Mouse (Mus musculus) spleen, postnatal 4 days (tissue): ENCODE results near the gene Atp5g3.
A peak's percentile ranks its signal among the peaks of the same experiment; 100 is the strongest.
"Not testable (repeated sequence)": the region's sequence is repeated elsewhere in the genome, so short reads cannot be mapped to it uniquely, and the experiment has no call there.

ENCODE experiments used
- DNase-seq, 2 experiments: peaks; one replicate each; pipeline ENCODE4 v3.0.0; 2022; ENCODE audit warnings: low spot score in 2 of 2

The Atp5g3 gene

DNA sequence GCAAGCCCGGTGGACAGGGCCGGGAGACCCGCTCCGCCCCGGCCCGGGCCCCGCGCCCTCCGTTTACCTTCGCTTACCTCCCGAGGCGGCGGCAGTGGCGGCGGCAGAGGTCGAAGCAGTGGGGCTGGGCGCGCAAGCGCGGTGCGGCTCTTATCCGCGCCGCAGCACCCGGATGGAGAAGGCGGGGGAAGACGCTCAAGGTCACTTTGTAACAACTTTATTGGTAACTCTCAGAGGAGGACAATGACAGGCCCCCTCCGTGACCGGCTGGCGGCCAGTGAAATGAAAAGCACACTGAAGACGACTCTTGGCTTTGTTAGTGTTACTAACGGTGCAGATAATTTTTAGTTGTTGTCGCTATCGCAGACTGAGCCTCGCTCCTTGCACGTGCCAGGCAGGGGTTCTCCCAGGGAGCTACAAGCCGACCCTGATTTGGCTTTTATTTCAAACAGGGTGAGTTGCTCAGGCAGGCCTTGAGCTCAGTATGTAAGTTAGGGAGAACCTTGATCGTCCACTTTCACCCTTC, at the start of gene Atp5g3:
Gene Atp5g3 (minus strand): TSS at position 152 of the 526 bp plus-strand sequence.
- DNase-seq, result peak; percentile 89 to 95

- no peak for DNase-seq
Observed at GRCm38 (mm10) chr2:73958342-73958741, 47.2 kb upstream of the Atp5g3 start.

DNA sequence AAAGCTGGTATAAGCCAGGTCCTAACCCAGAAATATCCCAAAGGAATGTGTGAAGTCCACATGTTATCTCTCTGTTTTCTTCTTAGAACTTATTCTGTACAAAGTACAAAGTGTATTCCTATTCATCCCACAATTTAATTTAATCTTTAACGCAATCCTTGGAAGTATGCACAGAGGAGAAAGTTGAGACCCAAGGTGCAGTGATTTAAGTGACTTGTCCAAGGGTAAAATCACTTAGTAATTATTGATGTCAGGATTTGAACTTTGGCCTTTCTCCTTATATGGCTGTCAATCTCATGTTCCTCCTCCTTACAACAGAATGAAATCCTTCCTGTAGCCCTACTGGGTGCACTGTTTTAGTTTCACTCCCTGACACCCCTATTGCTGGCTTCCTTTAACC, 42.5 kb upstream of the Atp5g3 start:
- no peak for DNase-seq

DNA sequence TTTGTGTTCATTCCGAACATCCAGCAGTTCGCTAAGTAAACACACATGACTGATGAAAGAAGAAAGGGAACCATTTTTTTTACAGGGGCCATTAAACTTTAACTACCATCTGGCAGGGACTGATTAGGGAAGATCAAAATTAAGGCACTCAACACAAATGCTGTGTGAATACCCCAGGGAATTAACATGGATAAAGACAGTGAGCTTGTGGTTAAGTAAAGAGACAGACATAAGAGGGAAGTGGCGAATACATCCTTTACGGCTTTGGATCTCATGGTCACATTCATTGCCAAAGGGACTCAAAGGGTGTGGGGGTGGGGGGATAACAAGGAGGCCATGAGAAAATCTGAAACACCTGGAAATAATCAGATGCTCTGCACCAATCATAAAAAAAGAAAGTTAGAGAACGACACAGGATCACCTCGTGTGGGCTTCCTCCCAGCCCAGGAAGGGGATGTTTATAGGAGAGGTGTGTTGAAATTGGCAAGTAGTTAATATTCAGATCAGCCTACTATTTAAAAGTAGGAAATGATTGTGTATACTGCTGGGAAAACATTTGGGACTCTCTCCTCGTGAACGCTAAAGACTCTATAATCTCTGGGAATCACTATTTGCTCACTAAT, 41.6 kb upstream of the Atp5g3 start:
- DNase-seq, result no peak

GRCm38 (mm10) chr2:73947360-73947759, 36.2 kb upstream of the Atp5g3 start:
- DNase-seq, result no peak

DNA sequence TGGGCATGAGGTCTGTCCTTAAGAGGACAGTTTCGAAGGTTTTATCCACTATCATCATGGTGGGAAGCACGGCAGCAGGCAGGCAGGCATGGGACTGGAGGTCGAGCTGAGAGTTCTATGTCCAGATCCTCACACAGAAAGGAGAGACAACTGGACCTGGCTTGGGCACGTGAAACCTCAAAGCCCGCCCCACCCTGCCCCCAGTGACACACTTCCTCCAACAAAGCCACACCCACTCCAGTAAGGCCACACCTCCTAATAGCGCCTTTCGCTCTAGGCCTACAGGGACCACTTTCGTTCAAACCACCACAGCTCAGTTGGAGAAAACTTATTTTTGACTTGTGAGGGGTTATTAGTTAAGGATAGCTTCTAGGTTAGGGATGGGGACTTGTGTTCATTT, 32.6 kb upstream of the Atp5g3 start:
- DNase-seq, result no peak

- no peak for DNase-seq
Observed at GRCm38 (mm10) chr2:73942844-73943243, 31.7 kb upstream of the Atp5g3 start.

GRCm38 (mm10) chr2:73941281-73941680, 30.2 kb upstream of the Atp5g3 start:
- no peak for DNase-seq

GRCm38 (mm10) chr2:73940471-73940870, 29.3 kb upstream of the Atp5g3 start:
- no peak for DNase-seq

DNA sequence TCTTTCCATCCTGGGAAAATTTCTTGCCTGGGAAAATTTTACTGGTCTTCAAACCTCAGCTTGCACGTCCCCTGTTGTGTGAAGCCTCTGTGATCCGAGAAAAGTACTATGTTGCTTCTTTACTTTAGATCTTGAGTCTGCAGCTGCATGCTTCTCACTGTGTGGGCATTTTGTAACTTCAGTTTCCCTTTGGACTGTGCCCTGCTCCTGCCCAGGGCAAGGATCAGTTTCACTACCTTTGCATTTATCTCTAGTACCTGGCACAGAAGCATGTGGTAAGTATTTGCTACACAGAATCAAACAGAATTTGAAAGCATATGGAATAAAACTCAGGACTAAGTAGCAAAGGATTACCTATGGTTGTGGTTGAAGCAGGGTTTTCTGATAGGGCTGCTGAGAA, 27.8 kb upstream of the Atp5g3 start:
- DNase-seq, result no peak

DNA sequence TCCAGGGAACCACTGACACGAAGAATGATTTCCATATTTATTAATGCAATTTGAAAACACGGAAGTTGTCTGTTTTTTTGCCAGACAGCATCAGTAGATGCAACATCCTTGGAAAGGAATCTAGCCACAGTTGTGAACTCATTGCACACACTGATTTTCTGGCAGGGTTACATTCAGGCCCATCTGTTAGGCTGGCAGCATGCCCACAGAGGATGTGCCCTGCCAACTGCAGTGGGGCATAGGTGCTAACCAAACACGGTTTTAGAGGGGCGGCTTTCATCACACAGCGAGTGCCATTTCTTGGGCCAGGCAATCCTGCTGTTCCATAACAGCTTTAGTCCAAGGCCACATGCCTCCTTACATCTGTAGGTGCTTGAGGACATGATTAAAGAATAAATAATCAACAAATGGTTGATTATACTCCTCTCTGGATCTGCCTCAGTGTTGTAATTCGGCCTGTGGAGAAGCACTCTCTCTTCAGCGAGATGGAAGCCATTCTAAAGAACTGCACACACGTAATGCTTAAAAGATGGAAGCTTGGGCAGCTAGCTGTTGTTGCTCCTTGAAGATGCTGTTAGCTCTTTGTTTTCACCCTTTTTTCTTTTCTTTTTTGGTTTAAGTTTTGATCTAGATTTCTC, 21.7 kb upstream of the Atp5g3 start:
- no peak for DNase-seq

DNA sequence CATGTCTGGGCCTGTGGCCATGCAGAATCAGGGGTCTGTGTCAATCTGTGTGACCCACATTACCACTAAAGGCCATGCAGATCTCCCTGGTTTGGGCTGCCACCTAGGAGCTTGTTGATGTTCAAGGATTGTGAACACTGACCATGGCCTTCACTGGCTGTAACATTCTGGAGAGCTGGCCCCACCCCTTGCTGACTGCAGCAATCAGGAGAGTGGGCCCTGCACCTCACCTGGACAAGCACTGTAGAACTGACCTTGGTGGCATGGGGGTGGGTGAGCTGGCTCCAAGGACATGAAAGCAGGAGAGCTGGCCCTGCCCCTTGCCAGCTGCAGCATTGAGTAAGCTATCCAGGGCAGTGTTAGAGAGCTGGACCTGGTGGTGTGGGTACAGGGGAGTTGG, 16.6 kb upstream of the Atp5g3 start:
- no peak for DNase-seq

DNA sequence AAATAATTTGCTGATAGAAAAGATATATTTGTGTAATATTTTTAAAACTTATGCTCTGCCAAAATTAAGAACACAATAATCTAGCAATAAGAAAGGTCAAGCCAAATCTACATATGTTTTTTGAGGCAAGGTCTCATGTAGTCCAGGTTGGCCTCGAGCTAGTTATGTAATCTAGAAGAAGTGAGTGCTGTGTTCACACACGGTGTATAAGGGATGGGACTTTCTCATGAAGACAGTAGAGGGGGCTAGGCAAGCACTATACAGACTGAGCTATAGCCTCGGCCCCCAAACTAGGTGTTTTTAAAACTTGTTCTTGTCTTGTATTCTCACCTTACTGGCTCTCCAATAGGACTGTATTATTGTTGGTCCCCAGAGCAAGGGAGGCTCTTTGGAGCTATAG, 14.4 kb upstream of the Atp5g3 start:
- DNase-seq, result no peak

DNA sequence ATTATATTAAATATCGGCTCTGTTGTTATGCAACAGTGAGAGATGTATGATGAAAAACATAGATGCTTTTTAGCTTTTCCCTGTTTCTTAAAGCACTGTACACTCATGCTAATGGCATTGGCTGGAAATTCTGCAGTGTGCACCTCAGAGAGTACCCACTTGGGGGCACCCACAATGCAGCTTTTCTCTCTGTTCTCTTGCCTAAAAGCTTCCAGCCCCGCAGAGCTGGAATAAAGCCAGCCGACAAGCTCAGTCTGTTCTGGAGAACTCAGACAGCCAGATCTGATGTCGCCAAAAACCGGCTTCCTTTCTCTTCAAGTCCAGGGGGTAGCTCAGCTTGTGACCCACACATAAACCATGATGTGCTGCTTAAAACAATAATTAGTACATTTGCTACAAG, 14.0 kb upstream of the Atp5g3 start:
- no peak for DNase-seq

DNA sequence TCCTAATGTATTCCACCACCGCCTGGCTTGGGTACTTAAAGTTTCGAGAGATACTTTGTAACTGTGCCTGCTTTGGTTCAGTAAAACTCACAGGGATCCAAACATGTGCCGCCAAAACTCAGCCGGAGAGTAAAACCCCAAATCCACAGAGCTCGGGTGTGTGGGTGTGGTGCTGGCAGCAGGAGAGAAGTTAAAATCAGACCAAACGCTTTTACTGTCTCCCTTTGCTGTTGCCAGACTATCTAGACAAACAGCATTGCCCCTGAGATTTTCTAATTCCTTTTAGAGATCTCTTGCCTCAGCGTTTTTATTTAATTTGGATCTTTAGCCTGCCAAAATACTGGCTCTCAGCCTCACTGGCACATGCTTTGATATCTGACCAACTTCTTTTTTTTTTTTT, 8.5 kb upstream of the Atp5g3 start:
- no peak for DNase-seq

GRCm38 (mm10) chr2:73912264-73912663, 1.1 kb upstream of the Atp5g3 start:
- no peak for DNase-seq

GRCm38 (mm10) chr2:73910571-73911174, 453 bp downstream of the Atp5g3 start:
- DNase-seq, result peak; percentile 54 to 81

- no peak for DNase-seq
Observed at GRCm38 (mm10) chr2:73909116-73909515, 2.0 kb downstream of the Atp5g3 start.

DNA sequence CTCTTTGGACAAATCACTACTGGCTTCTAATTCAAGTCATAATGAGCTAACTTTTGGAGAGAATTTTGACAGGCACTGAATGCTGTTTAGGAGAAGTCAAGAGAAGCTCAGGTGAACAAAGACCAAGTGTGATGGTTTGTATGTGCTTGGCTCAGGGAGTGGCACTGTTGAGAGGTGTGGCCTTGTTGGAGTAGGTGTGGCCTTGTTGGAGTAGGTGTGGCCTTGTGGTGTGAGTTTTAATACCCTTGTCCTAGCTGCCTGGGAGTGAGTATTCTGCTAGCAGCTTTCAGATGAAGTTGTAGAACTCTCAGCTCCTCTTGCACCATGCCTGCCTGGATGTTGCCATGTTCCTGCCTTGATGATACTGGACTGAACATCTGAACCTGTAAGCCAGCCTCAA, 6.4 kb downstream of the Atp5g3 start:
- not testable (repeated sequence) for DNase-seq

DNA sequence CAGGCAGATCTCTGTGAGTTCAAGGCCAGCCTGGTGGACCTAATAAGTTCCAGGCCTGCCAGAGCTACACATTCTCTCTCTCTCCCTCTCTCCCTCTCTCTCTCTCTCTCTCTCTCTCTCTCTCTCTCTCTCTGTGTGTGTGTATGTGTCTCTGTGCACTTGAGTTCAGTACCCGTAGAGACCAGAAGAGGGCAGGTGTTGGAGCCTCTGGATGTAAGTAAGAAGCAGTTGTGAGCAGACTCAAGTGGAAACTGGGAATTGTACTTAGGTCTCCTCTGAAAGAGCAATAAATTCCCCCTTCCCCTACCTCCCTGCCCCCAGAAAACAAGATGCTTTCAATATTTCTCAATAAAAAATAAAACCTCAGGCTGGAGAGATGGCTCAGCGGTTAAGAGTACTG, 7.6 kb downstream of the Atp5g3 start:
- DNase-seq, result no peak

- not testable (repeated sequence) for DNase-seq
Observed at GRCm38 (mm10) chr2:73902328-73902727, 8.8 kb downstream of the Atp5g3 start.

GRCm38 (mm10) chr2:73901169-73901568, 10.0 kb downstream of the Atp5g3 start:
- DNase-seq, result no peak

GRCm38 (mm10) chr2:73900364-73900763, 10.8 kb downstream of the Atp5g3 start:
- DNase-seq, result no peak
